Mouse (Mus musculus) neural tube, embryonic 15.5 days (tissue): ENCODE measurements around the gene Il6st. TPM values are rescaled to one million over a fixed set of nuclear protein-coding genes. Genes with fewer than 3 reads are reported as not detected.

ENCODE experiments used
- ATAC-seq: fragments of 200-750 bp; cut with Nextera tagmentation; 2 replicates; pipeline ENCODE4 v1.8.0; 2017; ENCODE audit warnings: mild to moderate bottlenecking, moderate TSS enrichment, moderate library complexity; ENCODE audit not compliant: low FRiP score
- H3K27ac ChIP-seq: fragments of 300-500 bp; sonication (generic); replicated peaks from 2 replicates; pipeline ENCODE4 v1.5.1; 2015; ENCODE audit warnings: mild to moderate bottlenecking, inconsistent platforms
- H3K27me3 ChIP-seq: fragments of 300-500 bp; sonication (generic); replicated peaks from 2 replicates; pipeline ENCODE4 v1.6.1; 2015; ENCODE audit warnings: inconsistent platforms
- H3K36me3 ChIP-seq: fragments of 300-500 bp; sonication (generic); 2 replicates; pipeline ENCODE4 v1.6.1; 2015; ENCODE audit warnings: inconsistent platforms
- H3K4me1 ChIP-seq: fragments of 300-500 bp; sonication (generic); 2 replicates; pipeline ENCODE4 v1.6.1; 2015; ENCODE audit warnings: inconsistent platforms
- H3K4me2 ChIP-seq: fragments of 300-500 bp; sonication (generic); 2 replicates; pipeline ENCODE4 v1.6.1; 2015; ENCODE audit warnings: inconsistent platforms, mild to moderate bottlenecking, moderate library complexity
- H3K4me3 ChIP-seq: fragments of 300-500 bp; sonication (generic); replicated peaks from 2 replicates; pipeline ENCODE4 v1.5.1; 2015; ENCODE audit warnings: mild to moderate bottlenecking, inconsistent platforms
- H3K9ac ChIP-seq: fragments of 300-500 bp; sonication (generic); replicated peaks from 2 replicates; pipeline ENCODE4 v1.6.1; 2015; ENCODE audit warnings: mild to moderate bottlenecking, inconsistent platforms
- H3K9me3 ChIP-seq: fragments of 300-500 bp; sonication (generic); replicated peaks from 2 replicates; pipeline ENCODE4 v1.6.1; 2016; ENCODE audit warnings: inconsistent platforms
- WGBS: fragments of 180-500 bp; shearing (Covaris S2); methylation state at CpG from one replicate; pipeline ENCODE4 v1.1.7; 2015; ENCODE audit warnings: mixed read lengths; 5-methylcytosine and 5-hydroxymethylcytosine counted together
- polyA plus RNA-seq: library from polyadenylated mRNA; unstranded; fragments of >200 nt; fragmentation: Nextera tagmentation; extraction: Ambion mirVana; gene quantifications from 2 replicates; pipeline ENCODE4 v1.2.1, GENCODE M21; 2015

Il6st gene
- polyA plus RNA-seq, 1 experiment from 2014 or later = 25.6 TPM

DNA sequence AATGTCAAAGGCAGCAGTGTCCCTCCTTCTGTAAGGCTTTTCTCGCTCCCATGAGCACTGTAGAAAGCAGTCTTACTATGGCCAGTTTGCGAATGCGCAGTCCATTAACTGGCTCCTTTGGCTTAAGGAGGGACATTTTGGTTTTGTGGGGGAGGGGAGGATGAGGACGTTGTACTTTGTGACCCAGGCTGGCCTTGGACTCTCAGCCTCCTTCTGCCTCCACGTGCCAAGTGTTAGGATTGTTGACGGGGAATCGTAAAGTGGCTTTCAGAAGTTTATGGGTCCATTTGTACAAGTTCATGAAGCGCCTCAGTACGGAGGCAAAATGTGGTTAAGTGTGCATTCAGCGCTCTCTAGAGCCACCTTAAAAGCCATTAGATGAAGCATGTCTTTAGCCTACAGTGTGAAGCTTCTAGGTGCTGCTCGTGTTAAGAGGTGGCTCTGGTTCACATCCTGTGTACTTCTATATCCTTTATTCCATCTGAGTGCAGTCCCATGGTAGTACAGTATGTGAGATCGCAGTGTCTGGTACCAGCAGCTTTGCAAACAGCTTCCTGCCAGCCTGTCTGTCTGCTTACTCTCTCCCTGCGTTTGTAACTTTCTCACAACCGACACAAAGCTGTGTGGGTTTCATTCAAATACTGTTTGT is 27.9 kb downstream of the Il6st start:
- H3K4me2 ChIP-seq = no peak overlapping the region
- ATAC-seq = no peak
- H3K9ac ChIP-seq = no peak overlapping the region
- no peak overlapping the region for H3K4me3 ChIP-seq
- H3K36me3 ChIP-seq = peaks cover 28% of the 10 kb centered on the region
- no peaks in the 10 kb centered on the region for H3K27me3 ChIP-seq
- 69% methylated on average over 14 of the region's 14 CpGs for WGBS
- no peak overlapping the region for H3K27ac ChIP-seq
- H3K9me3 ChIP-seq = no peaks in the 10 kb centered on the region
- no peaks in the 10 kb centered on the region for H3K4me1 ChIP-seq

DNA sequence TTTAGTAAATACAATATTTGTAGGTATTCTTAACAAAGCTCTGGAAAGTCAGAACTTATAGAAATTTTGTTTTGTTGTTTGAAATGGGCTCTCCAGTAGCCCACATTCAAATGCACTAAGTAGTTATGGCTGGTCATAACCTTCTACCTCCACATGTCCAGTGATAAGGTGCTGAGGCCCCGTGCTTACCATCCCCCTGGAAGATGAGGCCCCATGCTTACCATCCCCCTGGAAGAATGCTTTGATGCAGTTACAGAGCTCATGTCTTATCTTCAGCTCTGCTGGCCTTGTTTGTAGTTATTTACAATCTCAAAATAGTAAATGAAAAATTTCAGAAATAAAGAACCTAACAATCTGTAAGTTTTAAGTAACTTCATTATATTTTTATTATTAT is 28.4 kb downstream of the Il6st start:
- Histone ChIP-seq H3K4me2 (no peak overlapping the region), H3K9me3 (no peaks in the 10 kb centered on the region), H3K36me3 (peaks cover 30% of the 10 kb centered on the region), H3K27ac (no peak overlapping the region), H3K4me3 (no peak overlapping the region), H3K9ac (no peak overlapping the region), H3K4me1 (no peaks in the 10 kb centered on the region), H3K27me3 (no peaks in the 10 kb centered on the region)
- WGBS = 87% methylated on average over 1 of the region's 1 CpGs
- ATAC-seq = no peak

DNA sequence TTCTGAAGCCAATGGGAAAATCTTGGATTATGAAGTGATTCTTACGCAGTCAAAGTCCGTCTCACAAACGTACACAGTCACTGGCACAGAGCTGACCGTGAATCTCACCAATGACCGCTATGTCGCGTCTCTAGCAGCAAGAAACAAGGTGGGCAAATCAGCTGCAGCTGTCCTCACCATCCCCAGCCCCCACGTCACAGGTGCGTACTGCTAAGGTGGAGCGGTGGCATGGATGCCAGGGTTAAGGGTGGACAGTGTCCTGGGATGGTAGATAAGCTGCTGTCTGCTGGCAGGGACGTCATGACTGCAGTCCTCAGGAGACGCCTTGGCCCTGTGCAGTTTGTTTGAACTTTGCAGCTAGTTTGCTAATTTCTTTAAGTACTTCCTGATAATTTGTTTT is 30.7 kb downstream of the Il6st start:
- H3K36me3 ChIP-seq = peaks cover 46% of the 10 kb centered on the region

DNA sequence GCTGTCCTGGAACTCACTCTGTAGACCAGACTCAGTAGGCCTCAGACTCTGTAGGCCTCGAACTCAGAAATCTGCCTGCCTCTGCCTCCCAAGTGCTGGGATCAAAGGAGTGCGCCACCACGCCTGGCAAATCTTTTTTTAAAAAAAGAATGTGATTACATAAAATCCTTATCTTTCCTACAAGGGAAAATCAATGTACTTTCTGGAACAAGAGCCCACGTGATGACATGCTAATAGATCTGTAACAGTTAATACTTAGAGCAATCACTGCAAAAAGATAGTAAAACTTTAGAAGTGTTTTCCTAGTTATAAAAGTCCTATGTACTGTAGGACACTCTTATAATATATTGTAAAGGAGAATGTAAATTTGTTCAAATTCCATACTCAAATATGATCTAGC is 36.2 kb downstream of the Il6st start:
- Histone ChIP-seq H3K36me3 (peaks cover 65% of the 10 kb centered on the region), H3K27me3 (no peaks in the 10 kb centered on the region), H3K4me3 (no peak overlapping the region), H3K9me3 (no peaks in the 10 kb centered on the region), H3K4me1 (no peaks in the 10 kb centered on the region), H3K27ac (no peak overlapping the region), H3K4me2 (no peak overlapping the region), H3K9ac (no peak overlapping the region)
- no peak for ATAC-seq
- WGBS = 95% methylated on average over 4 of the region's 4 CpGs

More for the DNA sequence above, 30.7 kb downstream of the Il6st start:
- Histone ChIP-seq H3K27ac (no peak overlapping the region), H3K9ac (no peak overlapping the region), H3K9me3 (no peaks in the 10 kb centered on the region), H3K4me2 (no peak overlapping the region), H3K4me1 (no peaks in the 10 kb centered on the region), H3K27me3 (no peaks in the 10 kb centered on the region), H3K4me3 (no peak overlapping the region)
- WGBS = 94% methylated on average over 12 of the region's 12 CpGs
- no peak for ATAC-seq

- no peaks in the 10 kb centered on the region for H3K27me3 ChIP-seq
- whole genome bisulfite sequencing = 96% methylated on average over 9 of the region's 9 CpGs
- no peak for ATAC-seq
These were observed 36.6 kb downstream of the Il6st start for GRCm38 (mm10) chr13:112500466-112500865.

GRCm38 (mm10) chr13:112503846-112504245 is 40.0 kb downstream of the Il6st start:
- 95% methylated on average over 13 of the region's 13 CpGs for WGBS
- Histone ChIP-seq H3K4me3 (no peak overlapping the region), H3K27me3 (no peaks in the 10 kb centered on the region), H3K36me3 (peaks cover 58% of the 10 kb centered on the region), H3K9me3 (no peaks in the 10 kb centered on the region), H3K4me1 (no peaks in the 10 kb centered on the region), H3K27ac (no peak overlapping the region), H3K4me2 (no peak overlapping the region), H3K9ac (no peak overlapping the region)
- ATAC-seq = no peak

More at GRCm38 (mm10) chr13:112500466-112500865, 36.6 kb downstream of the Il6st start:
- Histone ChIP-seq H3K4me1 (no peaks in the 10 kb centered on the region), H3K36me3 (peaks cover 65% of the 10 kb centered on the region), H3K9ac (no peak overlapping the region), H3K4me2 (no peak overlapping the region), H3K9me3 (no peaks in the 10 kb centered on the region), H3K4me3 (no peak overlapping the region), H3K27ac (no peak overlapping the region)

- ATAC-seq = no peak
- Histone ChIP-seq H3K4me2 (no peak overlapping the region), H3K9ac (no peak overlapping the region), H3K4me3 (no peak overlapping the region), H3K36me3 (peaks cover 48% of the 10 kb centered on the region), H3K9me3 (no peaks in the 10 kb centered on the region), H3K27ac (no peak overlapping the region), H3K27me3 (no peaks in the 10 kb centered on the region), H3K4me1 (no peaks in the 10 kb centered on the region)
- whole genome bisulfite sequencing = 93% methylated on average over 6 of the region's 6 CpGs
These were observed 41.6 kb downstream of the Il6st start for GRCm38 (mm10) chr13:112505436-112505835.

DNA sequence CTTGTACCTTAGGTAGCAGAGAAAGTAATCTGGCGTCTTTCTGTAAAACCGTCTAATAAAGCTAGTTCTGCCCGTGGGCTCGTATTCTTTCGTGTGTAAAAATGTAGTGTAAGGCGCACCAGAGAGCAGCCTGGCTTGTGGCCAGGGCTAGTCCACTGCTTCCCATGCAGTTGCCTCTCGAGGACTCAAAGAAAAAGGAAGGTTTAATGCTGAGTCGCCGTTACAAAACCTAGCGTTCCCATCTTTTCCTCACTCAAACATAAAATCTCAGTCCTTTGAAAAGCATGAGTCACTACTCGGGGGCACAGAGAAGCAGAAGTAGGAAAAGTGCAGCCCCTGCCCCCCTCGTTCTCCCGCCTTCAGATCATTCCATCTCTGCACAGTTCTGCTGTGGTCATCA is 42.9 kb downstream of the Il6st start:
- H3K4me3 ChIP-seq = no peak overlapping the region

GRCm38 (mm10) chr13:112507691-112508090 is 43.8 kb downstream of the Il6st start:
- no peak for ATAC-seq
- Histone ChIP-seq H3K4me2 (no peak overlapping the region), H3K4me3 (no peak overlapping the region), H3K4me1 (no peaks in the 10 kb centered on the region), H3K27ac (no peak overlapping the region), H3K27me3 (no peaks in the 10 kb centered on the region), H3K9me3 (no peaks in the 10 kb centered on the region), H3K9ac (no peak overlapping the region), H3K36me3 (peaks cover 34% of the 10 kb centered on the region)
- 88% methylated on average over 13 of the region's 13 CpGs for WGBS

More for the DNA sequence above, 42.9 kb downstream of the Il6st start:
- Histone ChIP-seq H3K27ac (no peak overlapping the region), H3K27me3 (no peaks in the 10 kb centered on the region), H3K4me1 (no peaks in the 10 kb centered on the region), H3K4me2 (no peak overlapping the region), H3K9ac (no peak overlapping the region), H3K9me3 (no peaks in the 10 kb centered on the region), H3K36me3 (peaks cover 35% of the 10 kb centered on the region)
- ATAC-seq = no peak
- 85% methylated on average over 13 of the region's 13 CpGs for WGBS

GRCm38 (mm10) chr13:112508487-112508886 is 44.6 kb downstream of the Il6st start:
- Histone ChIP-seq H3K36me3 (peaks cover 29% of the 10 kb centered on the region), H3K4me1 (no peaks in the 10 kb centered on the region), H3K4me2 (no peak overlapping the region), H3K27me3 (no peaks in the 10 kb centered on the region), H3K9ac (no peak overlapping the region), H3K9me3 (no peaks in the 10 kb centered on the region), H3K4me3 (no peak overlapping the region), H3K27ac (no peak overlapping the region)
- WGBS = 87% methylated on average over 5 of the region's 5 CpGs
- no peak for ATAC-seq

DNA sequence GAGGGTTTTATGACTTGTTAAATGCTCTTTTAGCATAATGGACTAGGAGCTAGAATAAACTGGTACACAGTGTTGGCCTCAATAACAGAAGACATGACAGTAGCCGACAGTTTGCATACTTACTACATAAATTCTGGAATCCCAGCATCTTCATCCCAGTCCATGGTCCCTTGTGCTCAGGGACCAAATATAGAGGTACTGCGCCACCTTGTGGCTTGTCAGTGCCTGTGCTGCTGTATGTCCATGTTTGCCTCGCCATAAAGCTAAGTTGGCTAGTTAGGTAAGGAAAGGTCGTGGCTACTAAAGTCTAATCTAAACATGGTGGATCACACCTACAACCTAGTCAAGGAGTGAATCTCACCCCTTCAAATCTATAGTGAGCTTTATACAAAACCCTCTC is 45.6 kb downstream of the Il6st start:
- Histone ChIP-seq H3K4me2 (no peak overlapping the region), H3K9me3 (no peaks in the 10 kb centered on the region), H3K27me3 (no peaks in the 10 kb centered on the region), H3K4me1 (no peaks in the 10 kb centered on the region), H3K27ac (no peak overlapping the region), H3K36me3 (peaks cover 19% of the 10 kb centered on the region), H3K9ac (no peak overlapping the region), H3K4me3 (no peak overlapping the region)
- WGBS = 28% methylated on average over 4 of the region's 4 CpGs
- ATAC-seq = peak; percentile 73

DNA sequence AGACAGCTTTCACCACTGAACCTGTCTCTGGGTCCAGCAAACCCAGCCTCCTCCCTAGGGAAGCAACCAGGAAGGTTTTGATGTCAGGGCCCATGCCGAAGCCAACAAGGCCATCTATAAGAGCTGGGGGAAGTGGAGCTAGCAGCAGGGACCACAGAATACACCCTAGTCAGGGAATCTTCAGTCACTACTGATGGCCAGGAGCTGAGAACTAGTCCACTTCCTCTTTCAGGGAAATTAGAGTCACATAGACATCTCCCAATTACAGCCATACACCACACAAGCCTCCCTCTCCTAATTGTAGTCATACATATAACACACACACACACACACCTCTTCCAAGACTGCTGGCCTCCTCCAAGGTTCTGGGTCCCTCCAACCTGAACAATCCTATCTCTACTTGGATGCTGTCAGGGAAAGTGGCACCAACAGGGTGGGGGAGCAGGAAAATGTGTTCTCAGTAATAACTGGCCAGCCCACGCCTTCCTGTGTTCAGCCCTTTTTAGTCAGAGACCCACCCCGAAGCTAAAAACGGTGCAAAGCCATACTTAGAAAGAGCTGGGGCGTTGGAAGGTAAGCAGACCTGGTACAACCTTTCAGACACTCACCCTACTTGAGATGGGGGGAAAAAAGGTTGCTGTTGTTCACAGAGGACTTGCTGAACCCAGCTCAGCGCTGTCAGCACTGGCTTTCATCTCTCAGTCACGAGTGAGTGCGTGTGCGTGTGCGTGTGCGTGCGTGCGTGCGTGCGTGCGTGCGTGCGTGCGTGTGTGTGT is 46.8 kb downstream of the Il6st start:
- no peak overlapping the region for H3K9ac ChIP-seq
- no peak overlapping the region for H3K27ac ChIP-seq
- no peaks in the 10 kb centered on the region for H3K9me3 ChIP-seq
- H3K36me3 ChIP-seq = peaks cover 10% of the 10 kb centered on the region
- no peak overlapping the region for H3K4me2 ChIP-seq
- H3K4me1 ChIP-seq = no peaks in the 10 kb centered on the region
- no peaks in the 10 kb centered on the region for H3K27me3 ChIP-seq
- WGBS = 93% methylated on average over 19 of the region's 19 CpGs
- ATAC-seq = no peak
- no peak overlapping the region for H3K4me3 ChIP-seq
